Mouse (Mus musculus): ENCODE data around the gene Radil. TPM values are rescaled to one million over a fixed set of nuclear protein-coding genes. Genes with fewer than 3 reads are reported as not detected.

Radil gene
- polyA plus RNA-seq, 1 experiment from 2014 or later, result 4.4 TPM

GRCm38 (mm10) chr5:142438380-142438938 lies 112.4 kb downstream of the Radil start:
- no peak overlapping the region for H3K4me2 ChIP-seq
- WGBS, result 88% methylated on average over 16 of the region's 16 CpGs
- H3K9me3 ChIP-seq (ENCODE audit: control insufficient read depth, low read length), result no peaks in the 10 kb centered on the region
- no peak overlapping the region for H3K4me3 ChIP-seq (ENCODE audit: low read depth, low read length)
- no peak overlapping the region for H3K9ac ChIP-seq (ENCODE audit: low read length)
- no peak for DNase-seq (ENCODE audit: low spot score, missing footprints)
- H3K4me1 ChIP-seq (ENCODE audit: control insufficient read depth, insufficient read depth, low read length), result peaks cover 35% of the 10 kb centered on the region
- no peaks in the 10 kb centered on the region for H3K27me3 ChIP-seq (ENCODE audit: control insufficient read depth, insufficient read depth, low read length)
- H3K27ac ChIP-seq (ENCODE audit: low read depth, low read length), result no peak overlapping the region
- peaks cover 9% of the 10 kb centered on the region for H3K36me3 ChIP-seq (ENCODE audit: control insufficient read depth, insufficient read depth, low read length)
- ATAC-seq (ENCODE audit: low FRiP score), result no peak

DNA sequence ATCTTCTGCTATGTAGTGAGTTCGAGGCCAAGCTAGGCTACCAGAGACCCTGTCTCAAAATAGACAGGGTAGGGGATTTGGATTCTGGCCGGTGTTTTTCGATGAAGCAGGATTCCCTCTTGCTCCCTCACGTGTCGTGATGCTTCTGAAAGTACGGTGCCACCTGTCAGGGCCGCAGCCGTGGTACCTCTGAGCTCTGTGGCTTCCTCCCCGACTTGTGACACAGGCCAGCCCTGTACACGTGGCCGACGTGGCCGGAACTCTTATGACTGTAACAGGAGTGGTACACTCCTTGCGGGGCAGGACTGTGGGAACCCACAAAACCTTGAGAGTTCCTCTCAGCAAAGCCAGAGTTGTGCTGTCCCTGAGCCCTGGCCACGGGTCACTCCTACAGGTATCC lies 115.2 kb downstream of the Radil start:
- no peaks in the 10 kb centered on the region for H3K9me3 ChIP-seq (ENCODE audit: control insufficient read depth, low read length)
- no peak overlapping the region for H3K9ac ChIP-seq (ENCODE audit: low read length)
- H3K27ac ChIP-seq (ENCODE audit: low read depth, low read length), result no peak overlapping the region
- H3K27me3 ChIP-seq (ENCODE audit: control insufficient read depth, insufficient read depth, low read length), result no peaks in the 10 kb centered on the region
- H3K4me3 ChIP-seq (ENCODE audit: low read depth, low read length), result no peak overlapping the region
- ATAC-seq (ENCODE audit: low FRiP score) (no peak), DNase-seq (ENCODE audit: low spot score, missing footprints) (no peak)
- no peak overlapping the region for H3K4me2 ChIP-seq
- H3K4me1 ChIP-seq (ENCODE audit: control insufficient read depth, insufficient read depth, low read length), result peaks cover 16% of the 10 kb centered on the region
- peaks cover 9% of the 10 kb centered on the region for H3K36me3 ChIP-seq (ENCODE audit: control insufficient read depth, insufficient read depth, low read length)
- 94% methylated on average over 15 of the region's 15 CpGs for WGBS

Other genes starting within 250 kb of the Radil start
- 4.0 and 4.2 TPM in 2 replicates for gene Foxk1, start 149.6 kb downstream of the Radil start, polyA plus RNA-seq (2014; fragmentation: Nextera tagmentation; extraction: Ambion mirVana)
- 8.8 and 10.5 TPM in 2 replicates for gene Ap5z1, start 87.2 kb downstream of the Radil start, polyA plus RNA-seq (2014; fragmentation: Nextera tagmentation; extraction: Ambion mirVana)
- 0.22 and 0.41 TPM in 2 replicates for gene Papolb, start 21.0 kb downstream of the Radil start, polyA plus RNA-seq (2014; fragmentation: Nextera tagmentation; extraction: Ambion mirVana)
- gene Mmd2, start 57.7 kb upstream of the Radil start, polyA plus RNA-seq (2014; fragmentation: Nextera tagmentation; extraction: Ambion mirVana), result 8.4 and 9.1 TPM in 2 replicates
- 53.1 and 55.7 TPM in 2 replicates for gene Wipi2, start 76.6 kb upstream of the Radil start, polyA plus RNA-seq (2014; fragmentation: Nextera tagmentation; extraction: Ambion mirVana)
- gene Slc29a4, start 141.4 kb upstream of the Radil start, polyA plus RNA-seq (2014; fragmentation: Nextera tagmentation; extraction: Ambion mirVana), result 22.8 and 23.2 TPM in 2 replicates